Mouse (Mus musculus) hematopoietic stem cell, adult 5-6 weeks (primary cell): ENCODE data around the gene Smim24. TPM values are rescaled to one million over a fixed set of nuclear protein-coding genes. Genes with fewer than 3 reads are reported as not detected.

Experiments
- ATAC-seq, 2 experiments: fragments of 125-278 bp in 1 of 2; replicated peaks in 1 of 2; 2 replicates each; pipeline ENCODE4 v1.8.0; 2016 to 2017; ENCODE audit warnings: inconsistent platforms in 2 of 2, mild to moderate bottlenecking in 2 of 2, moderate number of reproducible peaks in 2 of 2, low read depth in 1 of 2, moderate TSS enrichment in 1 of 2; ENCODE audit not compliant: low FRiP score in 2 of 2, poor library complexity in 2 of 2, severe bottlenecking in 2 of 2, insufficient read depth in 1 of 2, low TSS enrichment in 1 of 2
- total RNA-seq: library from RNA; stranded (forward); fragments of 172-1452, 232-1000 nt; gene quantifications from 2 replicates; pipeline ENCODE4 v1.2.3, GENCODE M21; 2017

Gene Smim24
- 17.4 and 20.4 TPM in 2 replicates for total RNA-seq

DNA sequence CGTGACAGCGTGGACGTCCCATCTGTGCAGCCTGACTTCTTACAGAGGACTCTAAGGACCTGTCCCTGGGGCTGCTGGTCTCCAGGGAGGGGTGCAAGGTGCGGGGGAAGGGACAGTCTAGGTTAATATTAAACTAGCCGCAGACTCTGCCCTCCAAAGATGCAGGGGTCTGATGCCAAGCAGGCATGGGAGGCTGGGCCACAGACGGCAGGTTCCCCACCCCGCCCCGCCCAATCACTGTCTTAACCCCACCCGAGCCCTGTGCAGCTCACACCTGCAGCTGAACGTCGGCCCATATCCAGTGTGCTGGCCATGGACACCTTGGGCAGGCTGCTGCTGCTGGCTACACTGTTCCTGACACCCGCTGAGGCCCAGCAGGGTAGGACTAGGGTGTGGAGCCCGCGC lies at the start of gene Smim24:
Smim24 (plus strand) TSS at position 271 of the 405 bp plus-strand sequence.
- no peak for ATAC-seq

DNA sequence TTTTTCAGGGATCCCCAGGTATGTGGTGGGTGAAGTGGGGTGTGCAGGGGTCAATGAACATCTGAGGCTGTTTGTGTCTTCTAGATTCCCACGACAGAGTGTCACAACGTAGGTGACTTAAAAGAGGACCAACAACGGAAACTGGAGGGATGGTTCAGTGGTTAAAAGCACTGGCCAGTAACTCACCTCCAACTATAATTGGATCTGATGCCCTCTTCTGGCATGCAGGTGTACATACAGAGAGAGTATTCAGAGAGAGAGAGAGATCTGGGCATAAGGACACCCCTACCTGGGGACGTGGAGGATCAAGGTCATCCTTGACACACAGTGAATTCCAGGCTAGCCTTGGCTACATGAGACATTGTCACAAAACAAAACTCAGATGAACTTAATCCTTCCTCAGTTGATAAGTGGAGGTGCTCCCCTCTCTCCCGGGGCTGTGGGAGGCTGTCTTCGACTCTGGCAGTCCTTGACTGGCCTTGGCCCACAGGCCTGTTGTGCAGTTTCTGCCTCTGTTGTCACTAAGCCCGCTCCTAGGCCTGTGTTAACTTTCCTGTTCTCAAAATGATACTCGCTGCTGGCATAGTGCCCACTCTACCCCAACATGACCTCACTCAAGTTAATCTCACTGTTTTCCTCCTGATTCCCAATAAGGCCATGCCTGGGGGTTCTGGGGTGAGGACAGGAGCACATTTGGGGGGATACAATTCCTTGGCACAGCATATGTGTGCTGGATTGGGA lies 48.3 kb upstream of the Smim24 start:
- ATAC-seq: no peak

DNA sequence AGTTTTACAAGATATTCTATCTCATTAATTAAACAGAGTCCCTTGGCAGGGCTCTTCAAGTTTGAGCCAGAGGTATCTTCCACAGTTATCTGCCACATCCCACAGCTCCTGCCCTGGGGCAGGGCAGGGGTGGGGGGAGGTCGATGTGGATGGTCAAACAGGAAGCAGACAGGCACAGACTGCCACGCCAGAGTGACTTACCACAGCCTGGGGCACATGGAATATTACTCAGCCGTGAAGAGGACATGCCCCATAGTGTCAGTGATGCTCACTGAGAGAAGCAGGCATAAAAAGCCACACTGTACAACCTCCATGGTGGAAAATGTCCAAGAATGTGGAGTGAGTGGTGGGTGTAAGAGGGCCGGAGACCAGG lies 47.7 kb upstream of the Smim24 start:
- no peak for ATAC-seq

DNA sequence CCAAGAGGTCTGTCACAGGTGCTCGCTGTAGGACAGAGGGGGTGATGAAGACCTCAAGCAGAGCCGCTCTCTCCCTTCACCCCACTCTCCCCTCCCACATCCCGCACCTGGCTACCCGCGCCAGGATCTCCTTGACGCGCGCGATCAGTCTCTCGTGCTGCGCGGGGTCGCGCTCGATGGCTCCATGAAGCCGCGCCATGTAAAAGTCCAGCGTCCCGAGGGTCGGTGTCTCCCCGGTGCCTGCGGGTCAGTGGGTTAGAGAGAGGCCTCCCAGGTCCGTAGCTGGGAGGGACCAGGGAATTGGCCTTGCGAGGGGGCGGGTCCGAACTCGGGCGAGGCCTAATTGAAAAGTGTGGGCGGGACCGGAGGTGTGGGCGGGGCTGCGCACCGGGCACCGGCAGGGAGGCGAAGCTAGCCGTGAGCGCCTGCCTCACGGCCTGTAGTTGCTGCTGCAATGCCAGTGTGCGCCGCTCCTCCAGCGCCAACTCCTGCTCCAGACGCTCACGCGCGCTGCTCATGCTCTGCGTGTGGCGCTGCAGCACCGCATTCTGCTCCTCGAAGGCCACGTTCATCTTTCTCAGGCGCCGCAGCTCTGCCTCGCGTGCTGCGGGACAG lies 46.3 kb upstream of the Smim24 start:
- peak; percentile 51 to 58 for ATAC-seq

DNA sequence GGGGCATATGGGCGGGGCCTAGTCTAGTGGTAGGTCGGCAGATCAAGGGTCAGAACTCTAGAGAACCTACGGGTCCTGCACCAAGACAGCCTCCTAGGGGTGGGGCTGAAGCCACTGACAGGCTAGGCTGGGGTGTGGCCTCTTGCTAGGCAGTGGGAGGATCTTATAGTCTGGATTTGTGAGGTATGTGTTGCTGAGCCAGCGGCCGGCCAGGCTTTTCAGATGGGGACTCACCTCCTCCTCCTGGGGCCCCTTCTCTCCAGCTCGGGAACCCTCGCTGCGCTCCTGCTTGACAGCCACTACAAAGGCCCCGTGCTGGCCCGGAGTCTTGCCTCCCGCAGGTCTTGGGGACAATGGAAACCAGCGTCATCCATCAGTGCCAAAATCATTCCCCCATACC lies 43.7 kb upstream of the Smim24 start:
- ATAC-seq: peak; percentile 15 to 24; a peak in 1 of 4 replicates

DNA sequence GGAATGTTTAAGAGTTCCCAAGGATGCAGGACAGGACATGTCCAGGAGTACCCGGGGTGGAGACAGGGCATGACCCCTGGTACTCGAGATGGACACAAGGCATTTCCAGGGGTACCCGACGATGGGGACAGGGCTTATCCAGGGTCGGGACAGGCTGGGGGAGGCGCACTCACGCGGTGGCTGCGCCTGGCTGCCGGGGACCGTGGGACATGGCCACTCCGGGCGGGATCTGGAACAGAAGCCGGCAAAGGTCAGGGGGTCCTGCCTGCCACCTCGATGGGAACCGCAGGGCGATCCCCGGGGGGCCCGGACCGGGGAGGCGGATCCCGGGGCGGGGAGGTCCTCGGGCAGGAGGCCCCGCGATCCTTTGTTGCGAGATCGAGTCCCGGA lies 42.9 kb upstream of the Smim24 start:
- no peak for ATAC-seq

DNA sequence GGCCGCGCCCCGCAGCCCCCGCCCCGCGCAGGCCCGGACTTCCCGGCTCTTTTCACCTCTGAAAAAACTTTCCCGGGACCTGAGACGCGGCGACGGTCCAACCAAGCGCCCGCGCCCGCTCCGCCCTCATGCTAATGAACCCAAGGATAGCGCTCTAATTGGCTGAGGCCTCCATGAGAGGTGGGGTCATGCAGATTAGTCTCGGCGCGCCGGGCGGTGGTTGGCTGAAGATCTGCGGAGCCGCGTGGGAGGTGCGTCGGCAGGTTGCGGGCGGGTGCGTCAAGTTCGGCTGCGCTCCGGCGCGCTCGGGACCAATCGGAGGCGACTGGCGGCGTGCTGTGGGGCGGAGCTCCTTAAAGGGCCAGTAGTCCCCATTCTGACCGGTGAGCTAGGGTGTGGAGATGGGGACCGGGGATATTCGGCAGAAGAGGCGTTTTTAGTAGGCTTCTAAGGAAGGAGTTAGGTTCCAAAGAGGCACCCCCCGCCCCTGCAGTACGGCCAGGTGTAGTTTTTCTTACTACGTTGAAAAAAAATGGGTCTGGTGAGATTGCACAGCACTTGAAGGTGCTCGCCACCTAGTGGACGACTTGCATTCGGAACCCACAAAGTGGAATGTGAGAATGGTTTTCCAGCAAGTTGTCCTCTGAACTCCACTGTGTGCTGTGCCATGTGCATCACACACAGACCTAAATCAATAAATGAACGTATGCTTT lies 42.3 kb upstream of the Smim24 start, which contains the start of gene Hmg20b:
Hmg20b (minus strand) TSS at position 130 of the 713 bp plus-strand sequence.
- peak; percentile 92 to 94 for ATAC-seq

DNA sequence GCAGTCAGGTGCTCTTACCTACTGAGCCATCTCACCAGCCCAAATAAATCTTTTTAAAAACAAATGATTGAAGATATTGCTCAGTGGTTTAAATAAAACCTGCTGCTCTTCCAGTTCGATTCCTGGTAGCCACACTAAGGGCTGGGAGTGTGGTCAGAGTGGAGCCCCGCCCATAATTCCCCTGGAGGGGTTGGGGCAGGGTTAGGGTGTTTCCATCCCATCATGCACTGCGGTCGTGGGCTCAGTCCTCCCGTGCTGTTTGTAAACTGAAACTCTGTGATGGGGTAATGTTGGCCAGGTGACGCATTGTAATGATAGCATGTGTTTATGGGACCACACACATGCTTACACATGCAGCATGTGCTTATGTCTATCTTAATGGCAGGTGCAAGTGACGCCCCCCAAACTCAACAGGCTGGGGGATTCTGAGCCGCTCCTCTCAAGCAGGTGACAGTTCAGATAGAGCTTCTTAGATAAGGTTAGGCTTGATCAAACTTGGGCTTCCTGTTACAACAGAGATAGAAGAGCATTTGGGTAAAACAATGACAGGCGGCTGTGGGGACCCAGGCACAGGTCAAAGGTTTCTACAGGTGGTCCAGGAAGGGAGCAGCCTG lies 41.1 kb upstream of the Smim24 start:
- no peak for ATAC-seq

DNA sequence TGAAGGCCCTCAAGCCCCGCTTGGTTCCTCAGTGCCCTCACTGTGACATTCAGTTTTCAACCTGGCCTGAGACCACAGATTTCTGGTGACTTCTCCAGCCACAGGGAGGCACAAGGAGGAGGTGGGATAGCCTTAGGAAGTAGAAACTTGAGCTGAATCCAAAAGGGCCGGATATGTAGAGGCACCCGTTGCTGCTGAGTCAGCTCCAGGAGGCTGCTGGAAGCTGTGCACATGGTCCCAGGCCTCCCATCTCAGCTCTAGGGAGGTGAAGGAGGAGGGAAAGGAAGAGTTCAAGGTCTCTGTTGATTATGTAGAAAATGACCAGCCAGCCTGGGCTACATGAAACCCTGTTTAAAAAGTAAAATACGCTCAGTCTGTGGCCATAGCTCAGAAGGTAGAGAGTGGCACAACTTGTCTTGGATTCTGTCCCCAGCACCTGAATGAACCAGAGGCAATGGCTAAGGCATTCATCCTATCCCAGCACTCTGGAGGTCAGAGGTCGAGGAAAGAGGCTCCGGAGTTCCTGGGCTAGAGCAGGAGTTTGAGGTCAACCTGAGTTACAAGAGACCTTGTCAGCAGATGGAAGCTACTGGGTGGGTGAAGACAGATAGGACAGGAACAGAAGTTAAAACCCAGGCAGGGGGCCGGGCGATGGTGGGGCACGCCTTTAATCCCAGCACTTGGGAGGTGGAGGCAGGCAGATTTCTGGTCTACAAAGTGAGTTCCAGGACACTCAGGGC lies 37.9 kb upstream of the Smim24 start:
- no peak for ATAC-seq

DNA sequence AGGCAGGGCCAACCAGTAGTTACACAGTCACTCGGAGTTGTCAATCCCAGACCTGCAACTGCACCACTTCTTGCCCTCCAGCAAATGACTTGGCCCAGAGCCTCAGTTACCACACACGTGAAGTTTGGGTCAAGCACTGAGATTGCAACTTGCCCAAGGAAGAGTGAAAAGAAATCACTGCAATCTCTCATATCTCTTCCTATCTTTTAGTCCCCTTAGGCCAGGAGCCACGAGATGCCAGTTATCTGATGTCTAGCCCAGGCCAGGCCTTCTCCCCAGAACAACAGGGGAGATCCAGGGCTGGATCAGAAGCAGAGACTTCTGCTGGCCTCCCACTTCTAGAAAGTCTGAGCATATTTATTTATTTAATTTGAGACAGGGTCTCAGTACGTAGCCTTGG lies 37.3 kb upstream of the Smim24 start:
- ATAC-seq: no peak

DNA sequence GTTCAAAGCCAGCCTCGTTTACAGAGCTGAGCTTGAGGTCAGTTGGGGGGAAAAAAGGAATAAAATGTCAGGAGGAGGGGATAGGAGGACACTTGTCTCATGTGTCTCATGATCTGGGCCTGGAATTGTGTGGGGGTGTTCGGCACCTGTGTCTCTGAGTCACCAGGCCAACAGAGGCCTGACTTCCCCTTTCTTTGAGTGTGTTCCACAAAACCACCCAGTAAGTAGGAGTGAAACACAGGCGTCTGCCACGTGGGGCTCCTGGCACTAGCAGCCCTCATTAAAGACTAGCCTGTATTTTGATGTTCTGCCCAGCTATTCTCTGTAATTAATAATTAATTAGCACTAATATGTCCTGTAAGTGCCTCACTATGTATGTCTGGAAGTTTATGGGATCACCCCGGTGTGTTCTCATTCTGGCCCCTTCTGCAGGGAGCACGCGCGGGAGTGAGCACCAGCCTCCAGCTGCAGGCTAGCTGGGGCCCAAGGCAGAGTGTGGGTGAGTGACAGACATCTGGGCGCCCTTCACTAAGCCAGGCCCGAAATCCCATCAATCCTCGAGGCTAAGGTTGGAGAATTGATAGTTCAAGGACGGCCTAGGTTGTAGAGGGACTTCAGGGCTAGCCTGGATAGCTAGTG lies 36.4 kb upstream of the Smim24 start:
- ATAC-seq: peak; percentile 66 to 72

DNA sequence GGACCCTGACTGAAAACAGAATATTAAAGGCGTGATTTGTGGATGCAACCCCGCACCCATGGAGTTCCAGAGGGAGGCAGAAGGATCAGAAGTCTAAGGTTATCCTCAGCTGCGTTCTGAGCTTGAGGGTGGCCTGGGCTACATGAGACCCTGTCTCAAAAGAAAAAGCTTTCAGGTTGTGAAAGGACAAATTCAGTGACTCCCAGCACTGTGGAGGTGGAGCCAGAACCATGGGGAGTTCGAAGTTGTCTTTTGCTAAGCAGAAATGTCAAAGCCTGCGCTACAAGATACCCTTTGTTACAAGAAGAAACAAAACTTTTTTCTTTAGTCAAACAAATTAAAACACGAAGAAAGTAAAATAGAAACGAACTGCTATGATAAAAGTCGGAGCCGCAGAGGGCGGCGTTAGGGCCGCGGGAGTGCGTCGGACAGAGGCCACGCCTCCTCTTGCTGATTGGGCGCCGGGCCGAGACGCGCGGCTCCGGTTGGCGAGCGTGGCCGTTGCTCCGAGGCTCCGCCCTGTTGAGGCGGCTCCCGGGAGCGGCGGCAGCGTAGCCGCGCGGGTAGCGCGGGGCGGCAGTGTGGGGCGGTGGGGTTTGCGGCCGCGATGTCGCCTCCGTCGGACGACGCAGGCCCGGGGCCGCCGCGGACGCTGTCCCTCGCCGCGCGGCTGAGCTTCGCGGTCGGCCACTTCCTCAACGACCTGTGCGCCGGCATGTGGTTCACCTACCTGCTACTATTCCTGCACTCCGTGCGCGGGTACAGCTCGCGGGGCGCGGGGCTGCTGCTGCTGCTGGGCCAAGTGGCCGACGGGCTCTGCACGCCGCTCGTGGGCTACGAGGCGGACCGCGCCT lies 35.6 kb upstream of the Smim24 start, which contains the start of gene Mfsd12:
Mfsd12 (plus strand) TSS at position 501 of the 854 bp plus-strand sequence.
- peak; percentile 60 to 83 for ATAC-seq

DNA sequence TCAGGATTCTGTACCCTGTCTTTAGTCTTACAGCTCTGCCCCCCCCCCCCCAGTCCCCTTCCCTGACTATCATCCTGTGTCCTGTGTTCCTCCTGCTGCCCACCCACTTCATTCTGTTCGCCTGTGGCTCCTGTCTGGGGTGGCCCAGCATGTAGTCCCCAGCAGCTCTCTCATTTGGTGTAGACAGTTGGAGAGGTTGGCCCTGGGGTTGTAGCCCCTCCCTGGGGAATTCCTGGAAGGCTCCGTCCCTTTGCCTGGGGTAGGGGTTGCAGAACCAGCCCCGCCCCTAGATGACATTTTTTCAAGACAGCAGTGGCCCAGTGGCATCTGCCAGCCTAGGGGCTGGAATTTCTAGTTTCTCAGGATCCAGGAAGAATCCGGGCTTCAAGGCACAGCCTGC lies 34.6 kb upstream of the Smim24 start:
- no peak for ATAC-seq

DNA sequence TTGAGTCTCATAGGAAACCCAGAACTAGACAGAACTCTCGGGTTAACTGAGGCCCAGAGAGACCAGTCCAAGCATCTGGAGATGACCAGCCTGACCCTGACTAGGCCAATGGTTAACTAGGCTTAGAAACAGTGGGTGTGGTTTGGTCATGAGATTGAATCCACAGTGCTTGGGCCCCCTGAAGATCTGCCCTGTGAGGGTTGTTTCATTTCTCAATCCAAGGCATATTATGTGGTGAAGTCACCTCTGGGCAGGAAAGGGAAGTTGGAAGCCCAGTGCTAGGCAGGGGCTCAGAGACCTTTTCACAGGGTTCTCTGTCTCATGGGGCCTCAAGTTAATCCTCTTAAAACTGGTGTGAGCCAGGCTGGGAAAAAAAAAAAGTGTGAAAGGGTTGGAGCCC lies 34.0 kb upstream of the Smim24 start:
- peak; percentile 30 to 32; a peak in 3 of 4 replicates for ATAC-seq

DNA sequence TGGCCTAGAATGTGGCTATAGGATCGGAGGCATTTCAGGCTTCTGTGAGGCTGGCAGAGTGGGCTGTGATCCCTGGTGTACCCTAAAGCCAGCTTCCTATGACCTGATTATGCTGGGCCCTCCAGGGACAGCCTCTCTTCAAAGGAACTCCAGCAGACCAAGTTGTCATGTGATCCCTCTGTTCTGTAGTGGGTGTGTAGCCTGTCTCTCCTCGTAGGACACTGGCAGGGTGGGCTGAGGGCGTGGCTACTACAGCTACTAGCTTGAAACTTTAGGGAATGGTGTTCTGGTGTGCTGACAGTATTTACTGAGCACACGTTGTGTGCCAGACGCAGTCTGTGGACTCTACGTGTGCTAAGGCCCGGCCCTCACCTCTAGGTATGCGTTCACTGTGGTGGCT lies 32.1 kb upstream of the Smim24 start:
- no peak for ATAC-seq

DNA sequence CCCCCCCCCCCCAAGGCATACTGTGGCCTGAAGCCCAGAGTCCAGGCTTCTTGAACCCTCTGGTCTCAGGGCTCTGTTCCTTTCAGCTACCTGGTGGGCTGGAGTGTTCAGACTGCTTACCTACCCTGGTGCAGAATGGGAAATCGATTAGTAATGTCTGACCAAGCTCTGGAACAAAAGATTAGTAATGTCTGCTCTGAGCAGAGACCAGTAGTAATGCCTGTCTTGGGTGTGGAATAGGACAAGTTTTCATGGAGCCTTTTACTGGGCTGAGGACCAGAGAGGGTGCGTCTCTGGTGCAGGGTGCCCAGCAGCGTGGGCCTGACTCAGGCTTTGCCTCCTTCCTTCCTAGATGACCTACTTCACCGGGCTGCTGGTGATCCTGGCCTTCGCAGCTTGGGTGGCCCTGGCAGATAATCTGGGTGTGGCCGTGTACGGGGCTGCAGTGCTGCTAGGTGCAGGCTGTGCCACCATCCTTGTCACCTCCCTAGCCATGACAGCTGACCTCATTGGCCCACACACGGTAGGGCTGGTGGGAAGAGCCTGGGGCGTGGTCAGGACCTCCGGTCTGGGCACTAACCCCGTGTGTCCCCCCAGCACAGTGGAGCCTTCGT lies 30.4 kb upstream of the Smim24 start:
- ATAC-seq: no peak
